Mouse (Mus musculus) erythroblast, embryonic 14.5 days (primary cell): ENCODE data around the gene Slc37a1.

Experiments used
- GATA1 ChIP-seq: IDR thresholded peaks from 2 replicates; pipeline ENCODE4 v1.6.1; 2012; ENCODE audit warnings: low read length, inconsistent platforms, mixed read lengths
- TAL1 ChIP-seq: IDR thresholded peaks from 3 replicates; pipeline ENCODE4 v1.6.1; 2012; ENCODE audit warnings: low read length, inconsistent platforms, mixed read lengths

DNA sequence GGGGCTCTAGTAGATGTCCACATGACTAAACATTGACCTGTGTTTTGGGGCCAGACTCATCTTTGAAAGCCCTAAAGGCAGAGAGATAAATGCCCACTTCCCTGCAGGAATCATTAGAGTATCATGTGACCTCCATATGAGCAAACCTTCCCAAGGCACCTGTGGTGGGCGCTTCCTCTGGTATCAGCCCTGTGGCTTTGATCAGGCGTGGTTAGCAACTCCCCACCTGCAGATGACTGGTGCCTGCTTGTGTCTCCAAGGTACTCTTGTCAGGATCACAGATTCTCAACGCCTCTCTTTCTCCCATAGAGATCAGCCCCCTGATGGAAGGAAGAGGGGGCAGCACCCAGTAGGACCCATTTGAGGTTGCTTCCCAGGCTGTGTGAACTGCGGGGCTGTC, 13.4 kb downstream of the Slc37a1 start:
- TF ChIP-seq TAL1 (no peak), GATA1 (no peak)
